Mouse (Mus musculus): ENCODE results near the gene Gm49358. TPM values are rescaled to one million over a fixed set of nuclear protein-coding genes. Genes with fewer than 3 reads are reported as not detected.

The Gm49358 gene
- polyA plus RNA-seq (2014; fragmentation: Nextera tagmentation; extraction: Ambion mirVana): 0.22 and 0.31 TPM in 2 replicates

- ATAC-seq (ENCODE audit: low FRiP score, low TSS enrichment): no peak
- Histone ChIP-seq H3K9ac (ENCODE audit: low read depth, low read length) (no peak within 1 kb of the TSS), H3K27ac (ENCODE audit: low read depth, low read length) (no peak within 1 kb of the TSS), H3K4me2 (replicated peaks; ENCODE audit: low read depth, low read length) (no peak within 1 kb of the TSS), H3K36me3 (ENCODE audit: control insufficient read depth, insufficient read depth, low read length) (no peaks in the 10 kb centered on the region), H3K4me3 (ENCODE audit: low read length) (no peak within 1 kb of the TSS), H3K4me1 (ENCODE audit: control insufficient read depth, insufficient read depth, low read length) (no peaks in the 10 kb centered on the region), H3K27me3 (ENCODE audit: control insufficient read depth, insufficient read depth, low read length) (no peaks in the 10 kb centered on the region), H3K9me3 (ENCODE audit: control insufficient read depth, low read length) (no peaks in the 10 kb centered on the region)
- WGBS: 82% methylated on average over 5 of the region's 5 CpGs
Observed at GRCm38 (mm10) chr10:86763672-86764071, at the start of gene Gm49358. Gm49358 (plus strand) TSS chr10:86763972.

DNA sequence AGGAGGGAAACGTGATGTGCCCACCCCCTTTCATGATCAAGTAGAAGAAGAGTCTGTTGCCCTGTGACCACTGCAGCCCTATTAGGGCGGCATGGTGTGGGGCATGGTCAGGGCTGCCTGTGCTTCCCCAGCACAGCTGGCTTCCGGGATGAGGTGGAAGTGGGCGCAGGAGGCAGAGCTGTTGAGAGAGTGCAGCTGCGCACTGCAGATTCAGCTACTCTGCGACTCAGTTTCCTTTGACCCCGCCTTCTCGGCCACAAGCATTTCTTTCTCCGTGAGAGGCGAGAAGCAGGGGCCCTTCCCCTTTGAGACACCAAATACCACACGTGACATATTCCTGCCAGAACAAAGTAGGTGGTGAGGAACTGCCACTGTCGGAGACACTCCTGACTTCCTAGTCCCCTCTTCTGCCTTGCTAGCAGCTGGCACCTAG is 36.2 kb upstream of the Gm49358 start:
- peak overlapping the region; percentile 42; the same call in 1 of the 2 replicates for H3K9ac ChIP-seq (ENCODE audit: low read depth, low read length)
- ATAC-seq (ENCODE audit: low FRiP score, low TSS enrichment): peak; percentile 89
- WGBS: under 1% methylated on average over 12 of the region's 12 CpGs
- H3K4me3 ChIP-seq (ENCODE audit: low read length): peak overlapping the region; percentile 30; the same call in 1 of the 2 replicates
- no peaks in the 10 kb centered on the region for H3K36me3 ChIP-seq (ENCODE audit: control insufficient read depth, insufficient read depth, low read length)
- H3K27me3 ChIP-seq (ENCODE audit: control insufficient read depth, insufficient read depth, low read length): no peaks in the 10 kb centered on the region
- peaks cover 7% of the 10 kb centered on the region; the same call in 1 of the 2 replicates for H3K4me1 ChIP-seq (ENCODE audit: control insufficient read depth, insufficient read depth, low read length)
- peak overlapping the region; percentile 52 for H3K4me2 ChIP-seq (replicated peaks; ENCODE audit: low read depth, low read length)
- no peak overlapping the region for H3K27ac ChIP-seq (ENCODE audit: low read depth, low read length)
- H3K9me3 ChIP-seq (ENCODE audit: control insufficient read depth, low read length): no peaks in the 10 kb centered on the region

GRCm38 (mm10) chr10:86728176-86728575 is 35.6 kb upstream of the Gm49358 start:
- Histone ChIP-seq H3K4me2 (replicated peaks; ENCODE audit: low read depth, low read length) (no peak overlapping the region), H3K36me3 (ENCODE audit: control insufficient read depth, insufficient read depth, low read length) (no peaks in the 10 kb centered on the region), H3K4me3 (ENCODE audit: low read length) (no peak overlapping the region), H3K9ac (ENCODE audit: low read depth, low read length) (no peak overlapping the region), H3K27ac (ENCODE audit: low read depth, low read length) (no peak overlapping the region), H3K4me1 (ENCODE audit: control insufficient read depth, insufficient read depth, low read length) (peaks cover 7% of the 10 kb centered on the region; the same call in 1 of the 2 replicates), H3K9me3 (ENCODE audit: control insufficient read depth, low read length) (no peaks in the 10 kb centered on the region), H3K27me3 (ENCODE audit: control insufficient read depth, insufficient read depth, low read length) (no peaks in the 10 kb centered on the region)
- 95% methylated on average over 3 of the region's 3 CpGs for WGBS
- ATAC-seq (ENCODE audit: low FRiP score, low TSS enrichment): no peak

- peak overlapping the region; percentile 45 for H3K4me3 ChIP-seq (ENCODE audit: low read length)
- ATAC-seq (ENCODE audit: low FRiP score, low TSS enrichment): peak; percentile 28; the same call in 1 of the 2 replicates
- peak overlapping the region; percentile 57 for H3K4me2 ChIP-seq (replicated peaks; ENCODE audit: low read depth, low read length)
- H3K27ac ChIP-seq (ENCODE audit: low read depth, low read length): no peak overlapping the region
- H3K4me1 ChIP-seq (ENCODE audit: control insufficient read depth, insufficient read depth, low read length): peaks cover 7% of the 10 kb centered on the region; the same call in 1 of the 2 replicates
- 9% methylated on average over 22 of the region's 22 CpGs for WGBS
- H3K36me3 ChIP-seq (ENCODE audit: control insufficient read depth, insufficient read depth, low read length): no peaks in the 10 kb centered on the region
- no peaks in the 10 kb centered on the region for H3K9me3 ChIP-seq (ENCODE audit: control insufficient read depth, low read length)
- H3K27me3 ChIP-seq (ENCODE audit: control insufficient read depth, insufficient read depth, low read length): no peaks in the 10 kb centered on the region
- H3K9ac ChIP-seq (ENCODE audit: low read depth, low read length): peak overlapping the region; percentile 55
Observed at GRCm38 (mm10) chr10:86730823-86731499, 32.8 kb upstream of the Gm49358 start.

DNA sequence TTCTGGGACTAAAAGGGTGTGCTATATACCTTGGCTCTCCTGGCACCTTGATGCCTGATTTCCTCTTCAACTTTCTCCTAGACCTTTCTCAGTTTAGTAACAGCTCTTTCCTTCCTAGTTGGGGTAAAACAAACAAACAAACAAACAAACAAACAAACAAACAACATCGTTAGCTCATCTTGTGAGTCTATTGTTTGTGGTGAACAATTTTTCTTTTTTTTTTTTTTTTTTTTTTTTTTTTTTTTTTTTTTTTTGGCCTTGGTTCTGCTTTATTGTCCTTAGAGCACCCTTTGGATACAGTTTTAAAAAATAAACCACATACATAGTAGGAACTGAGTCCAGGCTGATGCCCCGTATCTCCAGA is 32.3 kb upstream of the Gm49358 start:
- Histone ChIP-seq H3K9ac (ENCODE audit: low read depth, low read length) (no peak overlapping the region), H3K36me3 (ENCODE audit: control insufficient read depth, insufficient read depth, low read length) (no peaks in the 10 kb centered on the region), H3K4me2 (replicated peaks; ENCODE audit: low read depth, low read length) (no peak overlapping the region), H3K27ac (ENCODE audit: low read depth, low read length) (no peak overlapping the region), H3K9me3 (ENCODE audit: control insufficient read depth, low read length) (no peaks in the 10 kb centered on the region), H3K27me3 (ENCODE audit: control insufficient read depth, insufficient read depth, low read length) (no peaks in the 10 kb centered on the region), H3K4me3 (ENCODE audit: low read length) (no peak overlapping the region), H3K4me1 (ENCODE audit: control insufficient read depth, insufficient read depth, low read length) (peaks cover 7% of the 10 kb centered on the region; the same call in 1 of the 2 replicates)
- no peak for ATAC-seq (ENCODE audit: low FRiP score, low TSS enrichment)
- 62% methylated on average over 2 of the region's 2 CpGs for WGBS

GRCm38 (mm10) chr10:86735036-86735435 is 28.7 kb upstream of the Gm49358 start:
- no peaks in the 10 kb centered on the region for H3K9me3 ChIP-seq (ENCODE audit: control insufficient read depth, low read length)
- no peak overlapping the region for H3K4me2 ChIP-seq (replicated peaks; ENCODE audit: low read depth, low read length)
- H3K4me3 ChIP-seq (ENCODE audit: low read length): no peak overlapping the region
- H3K36me3 ChIP-seq (ENCODE audit: control insufficient read depth, insufficient read depth, low read length): no peaks in the 10 kb centered on the region
- WGBS: 84% methylated on average over 4 of the region's 4 CpGs
- no peak for ATAC-seq (ENCODE audit: low FRiP score, low TSS enrichment)
- H3K27me3 ChIP-seq (ENCODE audit: control insufficient read depth, insufficient read depth, low read length): no peaks in the 10 kb centered on the region
- H3K9ac ChIP-seq (ENCODE audit: low read depth, low read length): no peak overlapping the region
- H3K4me1 ChIP-seq (ENCODE audit: control insufficient read depth, insufficient read depth, low read length): no peaks in the 10 kb centered on the region
- H3K27ac ChIP-seq (ENCODE audit: low read depth, low read length): no peak overlapping the region

DNA sequence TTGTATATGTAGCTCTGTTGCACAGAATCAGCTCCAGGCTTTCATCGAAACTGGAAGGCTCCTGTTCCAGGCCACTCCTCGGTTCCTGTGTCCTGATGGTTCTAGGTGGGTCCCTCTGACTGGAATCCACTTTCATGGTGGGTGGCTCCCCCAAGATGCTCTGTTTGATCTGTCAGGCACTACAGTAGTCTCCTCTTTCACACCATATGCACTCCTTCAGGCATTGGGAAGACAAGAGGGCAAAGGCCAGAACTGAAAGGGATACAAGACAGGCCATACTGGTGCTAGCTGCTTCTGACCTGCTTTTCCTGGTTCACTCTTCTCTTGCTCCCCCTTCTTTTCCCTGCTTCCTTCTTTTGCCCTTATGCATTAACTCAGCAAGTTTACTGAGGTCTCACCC is 20.9 kb upstream of the Gm49358 start:
- H3K4me2 ChIP-seq (replicated peaks; ENCODE audit: low read depth, low read length): no peak overlapping the region
- H3K27me3 ChIP-seq (ENCODE audit: control insufficient read depth, insufficient read depth, low read length): no peaks in the 10 kb centered on the region
- no peaks in the 10 kb centered on the region for H3K36me3 ChIP-seq (ENCODE audit: control insufficient read depth, insufficient read depth, low read length)
- no peak overlapping the region for H3K4me3 ChIP-seq (ENCODE audit: low read length)
- peak; percentile 55; the same call in 1 of the 2 replicates for ATAC-seq (ENCODE audit: low FRiP score, low TSS enrichment)
- H3K27ac ChIP-seq (ENCODE audit: low read depth, low read length): no peak overlapping the region
- H3K4me1 ChIP-seq (ENCODE audit: control insufficient read depth, insufficient read depth, low read length): no peaks in the 10 kb centered on the region
- 64% methylated on average over 2 of the region's 2 CpGs for WGBS
- H3K9ac ChIP-seq (ENCODE audit: low read depth, low read length): no peak overlapping the region
- no peaks in the 10 kb centered on the region for H3K9me3 ChIP-seq (ENCODE audit: control insufficient read depth, low read length)

GRCm38 (mm10) chr10:86744306-86744705 is 19.5 kb upstream of the Gm49358 start:
- Histone ChIP-seq H3K27ac (ENCODE audit: low read depth, low read length) (no peak overlapping the region), H3K4me3 (ENCODE audit: low read length) (no peak overlapping the region), H3K9ac (ENCODE audit: low read depth, low read length) (no peak overlapping the region), H3K27me3 (ENCODE audit: control insufficient read depth, insufficient read depth, low read length) (no peaks in the 10 kb centered on the region), H3K4me1 (ENCODE audit: control insufficient read depth, insufficient read depth, low read length) (no peaks in the 10 kb centered on the region), H3K36me3 (ENCODE audit: control insufficient read depth, insufficient read depth, low read length) (no peaks in the 10 kb centered on the region), H3K9me3 (ENCODE audit: control insufficient read depth, low read length) (no peaks in the 10 kb centered on the region), H3K4me2 (replicated peaks; ENCODE audit: low read depth, low read length) (no peak overlapping the region)
- ATAC-seq (ENCODE audit: low FRiP score, low TSS enrichment): no peak
- 90% methylated on average over 7 of the region's 7 CpGs for whole genome bisulfite sequencing

GRCm38 (mm10) chr10:86755816-86756502 is 7.8 kb upstream of the Gm49358 start:
- Histone ChIP-seq H3K9me3 (ENCODE audit: control insufficient read depth, low read length) (no peaks in the 10 kb centered on the region), H3K36me3 (ENCODE audit: control insufficient read depth, insufficient read depth, low read length) (no peaks in the 10 kb centered on the region), H3K4me1 (ENCODE audit: control insufficient read depth, insufficient read depth, low read length) (no peaks in the 10 kb centered on the region), H3K4me2 (replicated peaks; ENCODE audit: low read depth, low read length) (no peak overlapping the region), H3K4me3 (ENCODE audit: low read length) (no peak overlapping the region), H3K27me3 (ENCODE audit: control insufficient read depth, insufficient read depth, low read length) (no peaks in the 10 kb centered on the region), H3K27ac (ENCODE audit: low read depth, low read length) (no peak overlapping the region), H3K9ac (ENCODE audit: low read depth, low read length) (no peak overlapping the region)
- no peak for ATAC-seq (ENCODE audit: low FRiP score, low TSS enrichment)
- WGBS: 87% methylated on average over 6 of the region's 6 CpGs

All from kidney, embryonic 14.5 days (tissue).